Mouse (Mus musculus) C2C12 (cell line): ENCODE measurements around the gene Cyp17a1. TPM values are rescaled to one million over a fixed set of nuclear protein-coding genes. Genes with fewer than 3 reads are reported as not detected.

Experiments
- H3K27me3 ChIP-seq: one replicate; pipeline ENCODE4 v1.6.1; 2011; ENCODE audit not compliant: control insufficient read depth, insufficient read depth, insufficient read length
- H3K36me3 ChIP-seq: one replicate; pipeline ENCODE4 v1.6.1; 2011; ENCODE audit not compliant: control insufficient read depth, insufficient read depth
- H3K4me3 ChIP-seq: one replicate; pipeline ENCODE4 v1.5.1; 2011; ENCODE audit warnings: mild to moderate bottlenecking, control low read depth; ENCODE audit not compliant: poor library complexity, insufficient read depth, severe bottlenecking
- H3K79me2 ChIP-seq: one replicate; pipeline ENCODE4 v1.6.1; 2011; ENCODE audit not compliant: control insufficient read depth, insufficient read depth
- H3K79me3 ChIP-seq: one replicate; pipeline ENCODE4 v1.6.1; 2011; ENCODE audit warnings: low read depth, control low read depth
- H3ac ChIP-seq: one replicate; pipeline ENCODE3; 2011; ENCODE audit warnings: low read depth; ENCODE audit not compliant: control insufficient read depth, insufficient read length
- CEBPB ChIP-seq: IDR thresholded peaks from one replicate; pipeline ENCODE4 v1.6.1; 2011; ENCODE audit warnings: low read depth, mild to moderate bottlenecking, control low read depth, moderate library complexity
- CTCF ChIP-seq: IDR thresholded peaks from one replicate; pipeline ENCODE4 v1.5.1; 2011; ENCODE audit not compliant: control insufficient read depth, insufficient read depth, insufficient read length
- FOSL1 ChIP-seq: IDR thresholded peaks from one replicate; pipeline ENCODE4 v1.8.0; 2011; ENCODE audit warnings: mild to moderate bottlenecking, low read length; ENCODE audit not compliant: poor library complexity, insufficient read depth, severe bottlenecking
- MAX ChIP-seq: IDR thresholded peaks from one replicate; pipeline ENCODE4 v1.6.1; 2011; ENCODE audit warnings: mild to moderate bottlenecking, control low read depth
- MYOD1 ChIP-seq: IDR thresholded peaks from one replicate; pipeline ENCODE4 v1.6.1; 2011; ENCODE audit warnings: low read depth; ENCODE audit not compliant: control insufficient read depth, insufficient read length
- MYOG ChIP-seq: IDR thresholded peaks from one replicate; pipeline ENCODE4 v1.6.1; 2011; ENCODE audit not compliant: control insufficient read depth, insufficient read length; ENCODE audit errors: extremely low read depth
- USF1 ChIP-seq: IDR thresholded peaks from one replicate; pipeline ENCODE4 v1.6.1; 2011; ENCODE audit warnings: low read depth, mild to moderate bottlenecking, control low read depth, moderate library complexity
- polyA plus RNA-seq: library from polyadenylated mRNA; unstranded; fragments of >200 nt; fragmentation: generic; extraction: Trizol; gene quantifications from one replicate; pipeline ENCODE4 v1.2.1, GENCODE M21; 2012; ENCODE audit warnings: missing spikeins

Gene Cyp17a1
- polyA plus RNA-seq, 1 experiment, result not detected

DNA sequence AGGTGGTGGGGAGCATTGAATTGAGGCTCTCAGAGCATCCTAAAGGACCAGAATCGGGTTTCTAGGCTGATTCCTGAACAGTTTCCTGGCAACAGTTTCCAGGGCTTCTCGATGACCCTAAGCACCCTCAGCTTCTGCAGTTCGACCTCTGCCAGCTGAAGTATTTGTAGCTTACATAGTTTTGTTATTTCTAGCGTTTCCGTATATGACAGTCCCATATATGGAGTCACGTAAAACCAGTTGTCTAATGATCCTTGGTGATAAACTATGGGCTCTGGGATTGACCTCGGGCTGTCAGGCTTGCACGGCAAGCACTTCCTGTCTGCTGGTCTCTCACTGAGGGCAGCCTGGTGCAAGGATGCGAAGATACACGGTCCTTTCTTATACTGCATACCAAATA lies 47.5 kb downstream of the Cyp17a1 start:
- Histone ChIP-seq H3K79me2 (peaks cover 16% of the 10 kb centered on the region), H3K36me3 (no peaks in the 10 kb centered on the region), H3ac (no peak overlapping the region), H3K79me3 (peaks cover 1% of the 10 kb centered on the region), H3K4me3 (no peak overlapping the region), H3K27me3 (no peaks in the 10 kb centered on the region)
- TF ChIP-seq USF1 (no peak), CEBPB (no peak), FOSL1 (no peak), MAX (no peak), MYOD1 (no peak), MYOG (no peak), CTCF (no peak)

DNA sequence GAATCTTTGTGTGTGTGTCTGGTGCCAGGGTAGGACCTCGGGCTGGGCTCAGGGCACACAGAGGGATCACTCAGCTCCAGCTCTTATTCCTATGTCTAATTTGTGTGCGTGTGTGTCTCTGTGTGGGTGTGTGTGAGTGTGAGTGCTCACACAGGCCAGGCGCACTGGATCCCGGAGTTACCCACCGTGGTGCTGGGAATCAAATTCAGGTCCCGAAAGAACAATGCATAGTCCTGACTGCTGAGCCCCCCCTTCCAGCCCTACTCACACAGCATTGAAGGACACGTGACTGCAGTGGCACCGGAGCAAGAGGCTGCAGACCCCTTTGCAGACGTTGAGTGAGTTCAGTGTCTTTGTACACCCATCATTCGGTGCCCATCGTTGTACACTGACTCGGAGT lies 48.0 kb downstream of the Cyp17a1 start:
- Histone ChIP-seq H3K4me3 (no peak overlapping the region), H3K27me3 (no peaks in the 10 kb centered on the region), H3ac (no peak overlapping the region), H3K79me3 (peaks cover 1% of the 10 kb centered on the region), H3K36me3 (no peaks in the 10 kb centered on the region), H3K79me2 (peaks cover 16% of the 10 kb centered on the region)
- TF ChIP-seq CTCF (no peak), MAX (no peak), MYOD1 (no peak), CEBPB (no peak), FOSL1 (no peak), MYOG (no peak), USF1 (no peak)

DNA sequence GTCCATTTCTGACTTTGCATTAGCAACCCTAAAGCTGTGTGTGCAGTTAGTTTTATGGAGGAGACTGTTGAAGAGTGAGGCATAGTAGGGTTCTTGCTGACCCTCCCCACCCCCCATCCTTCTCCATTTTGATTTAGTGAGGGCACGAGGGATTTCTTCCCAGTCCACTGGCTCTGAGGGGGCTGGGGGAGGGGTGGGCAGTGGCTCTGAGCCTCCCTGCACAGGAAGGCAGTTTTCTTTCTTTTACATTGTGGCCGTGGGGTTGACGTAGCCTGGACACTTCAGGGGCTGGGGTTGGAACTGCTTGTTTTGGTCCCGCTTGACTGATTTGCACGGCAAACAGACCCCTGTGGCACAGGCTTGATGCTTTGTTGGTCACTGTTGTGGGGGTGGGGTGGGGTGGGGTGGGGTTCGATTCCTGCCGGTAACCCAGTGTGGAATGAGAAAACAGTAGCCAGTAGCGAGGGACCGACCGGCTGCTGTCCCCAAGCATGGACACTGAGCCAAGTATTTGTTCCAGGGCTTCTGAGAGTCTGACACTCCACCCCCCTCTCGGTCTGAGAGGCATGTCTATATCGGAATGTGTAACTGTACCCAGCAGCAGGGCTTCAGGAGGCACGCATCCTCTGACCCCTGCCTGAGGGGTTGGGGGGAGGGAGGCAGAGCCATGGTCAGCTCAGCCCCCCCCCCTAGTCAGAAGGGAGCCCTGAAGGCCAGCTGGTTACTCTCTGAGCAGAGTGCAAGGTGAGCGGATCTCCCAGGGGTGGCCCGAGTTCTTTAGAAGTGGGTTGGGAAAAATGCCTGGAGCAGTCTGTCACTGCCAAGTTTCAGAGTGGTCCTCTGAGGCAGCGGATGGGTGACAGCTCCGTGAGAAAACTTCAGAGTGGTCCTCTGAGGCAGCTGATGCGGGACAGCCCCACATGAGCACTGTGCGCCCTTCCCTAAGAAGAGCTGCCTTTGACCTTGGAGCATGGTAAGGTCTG lies 48.9 kb downstream of the Cyp17a1 start:
- TF ChIP-seq CTCF (no peak), MYOG (no peak), USF1 (no peak), MYOD1 (no peak), CEBPB (no peak), MAX (no peak), FOSL1 (no peak)
- Histone ChIP-seq H3K79me2 (peaks cover 16% of the 10 kb centered on the region), H3K79me3 (peaks cover 1% of the 10 kb centered on the region), H3ac (no peak overlapping the region), H3K36me3 (no peaks in the 10 kb centered on the region), H3K4me3 (no peak overlapping the region), H3K27me3 (no peaks in the 10 kb centered on the region)

DNA sequence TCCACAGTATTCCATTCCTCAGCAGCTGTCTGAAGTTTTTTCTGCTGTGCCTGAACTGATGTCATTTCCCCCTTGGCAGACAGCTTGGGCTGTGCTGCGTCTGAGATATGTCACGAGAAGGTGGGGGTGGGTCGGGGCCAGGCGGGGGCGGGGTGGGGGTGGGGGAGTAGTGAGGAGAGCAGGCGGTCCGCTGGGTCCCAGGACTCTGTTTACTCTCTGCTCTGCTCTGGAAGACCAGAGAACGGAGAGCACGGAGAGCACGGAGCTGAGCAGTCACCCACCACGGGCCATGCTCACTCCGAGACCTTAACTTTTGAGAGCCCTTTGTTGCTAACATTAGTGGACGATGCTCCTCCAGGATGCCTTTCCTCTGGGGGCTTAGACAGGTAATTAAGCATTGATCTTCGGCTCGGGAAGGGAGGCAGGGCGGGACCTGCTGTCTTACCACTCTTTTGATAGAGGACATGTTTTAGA lies 49.7 kb downstream of the Cyp17a1 start:
- Histone ChIP-seq H3K79me2 (peaks cover 16% of the 10 kb centered on the region), H3K4me3 (no peak overlapping the region), H3ac (no peak overlapping the region), H3K27me3 (no peaks in the 10 kb centered on the region), H3K79me3 (peaks cover 1% of the 10 kb centered on the region), H3K36me3 (no peaks in the 10 kb centered on the region)
- TF ChIP-seq MYOD1, result no peak
- TF ChIP-seq MAX, result no peak
- TF ChIP-seq USF1, result no peak
- TF ChIP-seq MYOG, result no peak
- TF ChIP-seq FOSL1, result no peak
- TF ChIP-seq CEBPB, result no peak
- no peak for TF ChIP-seq CTCF

DNA sequence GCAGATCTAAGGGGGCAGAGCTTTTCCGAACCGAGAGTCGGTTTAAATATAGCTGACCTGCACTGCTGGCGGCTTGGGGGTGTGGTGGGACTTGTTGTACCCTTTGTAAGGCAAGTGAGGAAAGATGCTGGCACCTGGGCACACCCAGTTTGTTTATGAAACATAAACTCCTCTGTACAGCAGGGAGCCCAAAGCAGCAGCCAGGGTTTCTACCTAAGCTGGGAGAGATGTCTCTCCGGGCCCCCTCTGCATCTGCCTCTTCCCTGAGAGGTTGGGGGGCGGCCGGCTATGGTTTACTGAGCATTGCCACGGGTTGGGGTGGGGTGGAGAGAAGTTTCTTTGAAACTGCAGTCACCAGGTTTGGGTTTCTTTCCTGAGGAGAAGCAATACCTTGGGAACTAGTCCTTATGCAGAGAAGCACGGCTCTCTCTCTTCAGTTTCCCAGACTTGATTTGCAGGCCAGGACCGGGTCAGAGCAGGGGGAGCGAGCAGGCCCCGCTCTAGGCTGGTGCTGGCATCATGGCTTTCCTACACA lies 50.2 kb downstream of the Cyp17a1 start:
- Histone ChIP-seq H3K27me3 (no peaks in the 10 kb centered on the region), H3K36me3 (no peaks in the 10 kb centered on the region), H3K4me3 (no peak overlapping the region), H3K79me2 (peaks cover 16% of the 10 kb centered on the region), H3ac (no peak overlapping the region), H3K79me3 (peaks cover 1% of the 10 kb centered on the region)
- TF ChIP-seq USF1, result no peak
- TF ChIP-seq FOSL1, result no peak
- TF ChIP-seq CEBPB, result no peak
- no peak for TF ChIP-seq MYOG
- TF ChIP-seq CTCF, result no peak
- no peak for TF ChIP-seq MYOD1
- TF ChIP-seq MAX, result no peak
